Mouse (Mus musculus) heart, embryonic 14.5 days (tissue): ENCODE measurements around the gene Cd300ld4. TPM values are rescaled to one million over a fixed set of nuclear protein-coding genes. Genes with fewer than 3 reads are reported as not detected.

ENCODE experiments used
- ATAC-seq: fragments of 200-750 bp; cut with Nextera tagmentation; 2 replicates; pipeline ENCODE4 v1.8.0; 2017; ENCODE audit warnings: low read depth, moderate TSS enrichment; ENCODE audit not compliant: insufficient number of reproducible peaks, insufficient read depth, low FRiP score
- H3K27ac ChIP-seq, 2 experiments: fragments of 200-500 bp in 1 of 2; fragments of 300-500 bp in 1 of 2; sonication (generic) in 1 of 2; replicated peaks in 1 of 2; 2 replicates each; pipeline ENCODE4 v1.5.1; 2012 to 2014; ENCODE audit warnings: low read depth in 2 of 2, low read length in 2 of 2, control low read depth in 1 of 2, mild to moderate bottlenecking in 1 of 2, mixed read lengths in 1 of 2; ENCODE audit not compliant: control insufficient read depth in 1 of 2, insufficient read depth in 1 of 2
- H3K27me3 ChIP-seq: fragments of 300-500 bp; sonication (generic); 2 replicates; pipeline ENCODE4 v1.6.1; 2014; ENCODE audit warnings: mild to moderate bottlenecking, low read length, control low read depth; ENCODE audit not compliant: control insufficient read depth, insufficient read depth
- H3K36me3 ChIP-seq: fragments of 300-500 bp; sonication (generic); 2 replicates; pipeline ENCODE4 v1.6.1; 2014; ENCODE audit warnings: mild to moderate bottlenecking, control low read depth, low read length, mixed read lengths; ENCODE audit not compliant: control insufficient read depth, insufficient read depth
- H3K4me1 ChIP-seq, 2 experiments: fragments of 200-500 bp in 1 of 2; fragments of 300-500 bp in 1 of 2; sonication (generic) in 1 of 2; 2 replicates each; pipeline ENCODE4 v1.6.1; 2012 to 2014; ENCODE audit warnings: low read length in 2 of 2, control low read depth in 1 of 2, mixed read lengths in 1 of 2; ENCODE audit not compliant: control insufficient read depth in 2 of 2, insufficient read depth in 2 of 2
- H3K4me2 ChIP-seq: fragments of 300-500 bp; sonication (generic); 2 replicates; pipeline ENCODE4 v1.6.1; 2014; ENCODE audit warnings: mild to moderate bottlenecking, low read length
- H3K4me3 ChIP-seq, 2 experiments: fragments of 200-500 bp in 1 of 2; fragments of 300-500 bp in 1 of 2; sonication (generic) in 1 of 2; 2 replicates each; pipeline ENCODE4 v1.5.1; 2012 to 2014; ENCODE audit warnings: low read length in 2 of 2, mild to moderate bottlenecking in 2 of 2, control low read depth in 1 of 2, low read depth in 1 of 2, moderate library complexity in 1 of 2; ENCODE audit not compliant: control insufficient read depth in 1 of 2, insufficient read depth in 1 of 2
- H3K9ac ChIP-seq: fragments of 300-500 bp; sonication (generic); 2 replicates; pipeline ENCODE4 v1.6.1; 2014; ENCODE audit warnings: mild to moderate bottlenecking, low read length
- H3K9me3 ChIP-seq: fragments of 300-500 bp; sonication (generic); 2 replicates; pipeline ENCODE4 v1.6.1; 2016; ENCODE audit warnings: low read length, control low read depth; ENCODE audit not compliant: control insufficient read depth
- WGBS: fragments of 180-500 bp; shearing (Covaris S2); extraction: QIAGEN DNeasy Blood & Tissue Kit; methylation state at CpG from one replicate; pipeline ENCODE4 v1.1.7; 2014; 5-methylcytosine and 5-hydroxymethylcytosine counted together
- polyA plus RNA-seq: library from polyadenylated mRNA; unstranded; fragments of >200 nt; fragmentation: Nextera tagmentation; extraction: Ambion mirVana; gene quantifications from 2 replicates; pipeline ENCODE4 v1.2.1, GENCODE M21; 2014

The Cd300ld4 gene
- polyA plus RNA-seq, 1 experiment from 2014 or later = not detected

GRCm38 (mm10) chr11:115062077-115062476 lies 35.3 kb upstream of the Cd300ld4 start, which contains the start of gene Cd300e:
Gene Cd300e, minus strand, starts transcription at chr11:115062177.
- Histone ChIP-seq H3K4me3 (no peak within 1 kb of the TSS), H3K4me2 (no peak within 1 kb of the TSS), H3K9me3 (no peaks in the 10 kb centered on the region), H3K4me1 (no peaks in the 10 kb centered on the region), H3K27me3 (no peaks in the 10 kb centered on the region), H3K36me3 (no peaks in the 10 kb centered on the region), H3K9ac (no peak within 1 kb of the TSS), H3K27ac (no peak within 1 kb of the TSS)
- no peak for ATAC-seq
- 43% methylated on average over 5 of the region's 5 CpGs for WGBS

- no peak for ATAC-seq
- H3K36me3 ChIP-seq = no peaks in the 10 kb centered on the region
- H3K9me3 ChIP-seq = no peaks in the 10 kb centered on the region
- 62% methylated on average over 2 of the region's 2 CpGs for WGBS
- H3K4me1 ChIP-seq = no peaks in the 10 kb centered on the region
- no peak overlapping the region for H3K27ac ChIP-seq
- H3K9ac ChIP-seq = no peak overlapping the region
- H3K4me3 ChIP-seq = no peak overlapping the region
- no peak overlapping the region for H3K4me2 ChIP-seq
- H3K27me3 ChIP-seq = no peaks in the 10 kb centered on the region
These were observed 33.0 kb upstream of the Cd300ld4 start for GRCm38 (mm10) chr11:115059797-115060196.

- WGBS = 66% methylated on average over 4 of the region's 4 CpGs
- no peak overlapping the region for H3K4me3 ChIP-seq
- H3K4me2 ChIP-seq = no peak overlapping the region
- H3K9ac ChIP-seq = no peak overlapping the region
- no peaks in the 10 kb centered on the region for H3K27me3 ChIP-seq
- H3K4me1 ChIP-seq = no peaks in the 10 kb centered on the region
- H3K9me3 ChIP-seq = no peaks in the 10 kb centered on the region
- H3K27ac ChIP-seq = no peak overlapping the region
- no peak for ATAC-seq
- no peaks in the 10 kb centered on the region for H3K36me3 ChIP-seq
These were observed 31.9 kb upstream of the Cd300ld4 start for GRCm38 (mm10) chr11:115058701-115059100.

GRCm38 (mm10) chr11:115054537-115054936 lies 27.7 kb upstream of the Cd300ld4 start:
- H3K4me2 ChIP-seq = no peak overlapping the region
- no peaks in the 10 kb centered on the region for H3K36me3 ChIP-seq
- H3K27ac ChIP-seq = no peak overlapping the region
- H3K27me3 ChIP-seq = no peaks in the 10 kb centered on the region
- no peak overlapping the region for H3K4me3 ChIP-seq
- H3K9ac ChIP-seq = no peak overlapping the region
- no peaks in the 10 kb centered on the region for H3K9me3 ChIP-seq
- ATAC-seq = no peak
- H3K4me1 ChIP-seq = no peaks in the 10 kb centered on the region

GRCm38 (mm10) chr11:115052991-115053390 lies 26.2 kb upstream of the Cd300ld4 start:
- Histone ChIP-seq H3K4me1 (no peaks in the 10 kb centered on the region), H3K4me2 (no peak overlapping the region), H3K9me3 (no peaks in the 10 kb centered on the region), H3K27me3 (no peaks in the 10 kb centered on the region), H3K9ac (no peak overlapping the region), H3K36me3 (no peaks in the 10 kb centered on the region), H3K27ac (no peak overlapping the region), H3K4me3 (no peak overlapping the region)
- ATAC-seq = no peak
- 89% methylated on average over 1 of the region's 1 CpGs for WGBS

- 2% methylated on average over 9 of the region's 9 CpGs for WGBS
- H3K4me3 ChIP-seq = no peak overlapping the region
- H3K27me3 ChIP-seq = no peaks in the 10 kb centered on the region
- H3K27ac ChIP-seq = no peak overlapping the region
- no peaks in the 10 kb centered on the region for H3K4me1 ChIP-seq
- no peaks in the 10 kb centered on the region for H3K36me3 ChIP-seq
- no peak overlapping the region for H3K4me2 ChIP-seq
- no peak overlapping the region for H3K9ac ChIP-seq
- no peaks in the 10 kb centered on the region for H3K9me3 ChIP-seq
- ATAC-seq = no peak
These were observed 25.4 kb upstream of the Cd300ld4 start for GRCm38 (mm10) chr11:115052206-115052605.

- Histone ChIP-seq H3K4me2 (no peak overlapping the region), H3K4me3 (no peak overlapping the region), H3K27ac (no peak overlapping the region), H3K36me3 (no peaks in the 10 kb centered on the region), H3K9me3 (no peaks in the 10 kb centered on the region), H3K9ac (no peak overlapping the region), H3K27me3 (no peaks in the 10 kb centered on the region), H3K4me1 (no peaks in the 10 kb centered on the region)
- 31% methylated on average over 3 of the region's 3 CpGs for WGBS
- ATAC-seq = no peak
These were observed 22.6 kb upstream of the Cd300ld4 start for GRCm38 (mm10) chr11:115049282-115049895.

- no peaks in the 10 kb centered on the region for H3K4me1 ChIP-seq
- 74% methylated on average over 2 of the region's 2 CpGs for WGBS
- ATAC-seq = no peak
These were observed 21.4 kb upstream of the Cd300ld4 start, which contains the start of gene Cd300ld3 for GRCm38 (mm10) chr11:115048259-115048658. Gene Cd300ld3, minus strand, starts transcription at chr11:115048409.

More at GRCm38 (mm10) chr11:115048259-115048658, 21.4 kb upstream of the Cd300ld4 start, which contains the start of gene Cd300ld3:
- Histone ChIP-seq H3K27me3 (no peaks in the 10 kb centered on the region), H3K27ac (no peak within 1 kb of the TSS), H3K36me3 (no peaks in the 10 kb centered on the region), H3K9me3 (no peaks in the 10 kb centered on the region), H3K4me2 (no peak within 1 kb of the TSS), H3K4me3 (no peak within 1 kb of the TSS), H3K9ac (no peak within 1 kb of the TSS)
